Mouse (Mus musculus): ENCODE results near the gene Mtss1l. TPM values are rescaled to one million over a fixed set of nuclear protein-coding genes. Genes with fewer than 3 reads are reported as not detected.

Mtss1l gene
- polyA plus RNA-seq, 1 experiment from 2014 or later: 11.2 TPM

DNA sequence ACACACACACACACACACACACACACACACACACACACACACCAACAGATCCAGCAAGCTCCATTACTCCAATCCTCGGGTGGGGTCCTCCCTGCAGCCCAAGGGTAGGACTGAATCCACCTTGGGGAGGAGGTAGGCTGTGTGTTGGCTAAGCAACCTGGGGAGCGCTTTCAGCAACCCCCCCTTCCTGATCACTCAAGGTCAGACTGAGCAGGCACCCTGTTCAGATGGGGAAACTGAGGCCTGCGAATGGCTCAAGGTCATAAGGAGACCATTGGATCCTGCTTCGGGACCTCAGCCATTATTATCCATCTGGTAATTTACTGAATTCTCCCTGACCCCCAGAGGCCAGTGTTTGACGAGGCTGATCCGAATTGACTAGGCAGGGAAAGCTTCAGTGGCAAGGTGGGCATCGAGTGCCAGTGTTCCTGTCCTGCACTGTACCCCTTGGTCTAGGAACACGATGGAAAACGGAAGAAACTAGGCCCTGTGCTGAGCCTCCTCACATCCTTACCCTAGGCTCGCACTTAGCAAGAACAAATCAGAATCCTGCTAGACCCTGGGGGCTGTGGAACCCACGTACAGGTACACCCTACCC is 1.2 kb downstream of the Mtss1l start:
- 42% methylated on average over 11 of the region's 11 CpGs for WGBS
- no peaks in the 10 kb centered on the region for H3K27me3 ChIP-seq (ENCODE audit: control insufficient read depth, insufficient read depth, low read length)
- H3K4me3 ChIP-seq (ENCODE audit: low read length): peak overlapping the region; percentile 72
- H3K9me3 ChIP-seq (ENCODE audit: control insufficient read depth, low read length): no peaks in the 10 kb centered on the region
- peaks cover 9% of the 10 kb centered on the region for H3K36me3 ChIP-seq (ENCODE audit: control insufficient read depth, insufficient read depth, low read length)
- ATAC-seq (ENCODE audit: low FRiP score, low TSS enrichment): no peak
- peak overlapping the region; percentile 89 for H3K4me2 ChIP-seq (replicated peaks; ENCODE audit: low read depth, low read length)
- H3K27ac ChIP-seq (ENCODE audit: low read depth, low read length): 0 out of 2 replicates have a peak overlapping the region, but pooled peaks have one; percentile 14
- peaks cover 79% of the 10 kb centered on the region for H3K4me1 ChIP-seq (ENCODE audit: control insufficient read depth, insufficient read depth, low read length)
- peak overlapping the region; percentile 97 for H3K9ac ChIP-seq (ENCODE audit: low read depth, low read length)

DNA sequence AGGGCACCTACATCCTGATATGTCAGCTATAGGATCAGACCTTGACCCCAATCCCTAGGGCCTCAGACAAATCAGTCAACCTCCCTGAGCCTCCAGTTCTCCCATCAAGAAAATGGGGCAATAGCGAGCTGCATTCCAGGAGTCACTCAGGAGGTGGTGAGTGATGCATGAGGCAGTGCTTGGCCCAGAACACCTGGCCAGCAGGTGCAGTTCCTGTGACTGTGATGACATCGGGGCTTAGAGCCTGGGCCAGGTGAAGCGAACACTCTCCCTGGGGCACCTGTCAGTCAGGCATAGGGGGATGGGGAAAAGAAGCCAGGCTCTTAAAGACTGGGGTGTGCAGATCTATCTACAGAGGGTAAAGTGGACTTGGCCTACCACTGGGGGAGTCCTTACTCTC is 3.2 kb downstream of the Mtss1l start:
- no peak overlapping the region for H3K27ac ChIP-seq (ENCODE audit: low read depth, low read length)
- H3K4me1 ChIP-seq (ENCODE audit: control insufficient read depth, insufficient read depth, low read length): peaks cover 60% of the 10 kb centered on the region
- no peaks in the 10 kb centered on the region for H3K9me3 ChIP-seq (ENCODE audit: control insufficient read depth, low read length)
- H3K36me3 ChIP-seq (ENCODE audit: control insufficient read depth, insufficient read depth, low read length): peaks cover 29% of the 10 kb centered on the region
- no peak overlapping the region for H3K4me3 ChIP-seq (ENCODE audit: low read length)
- ATAC-seq (ENCODE audit: low FRiP score, low TSS enrichment): no peak
- WGBS: 73% methylated on average over 3 of the region's 3 CpGs
- no peaks in the 10 kb centered on the region for H3K27me3 ChIP-seq (ENCODE audit: control insufficient read depth, insufficient read depth, low read length)
- peak overlapping the region; percentile 28; the same call in 1 of the 2 replicates for H3K9ac ChIP-seq (ENCODE audit: low read depth, low read length)
- 0 out of 2 replicates have a peak overlapping the region, but pooled peaks have one; percentile 15 for H3K4me2 ChIP-seq (replicated peaks; ENCODE audit: low read depth, low read length)

DNA sequence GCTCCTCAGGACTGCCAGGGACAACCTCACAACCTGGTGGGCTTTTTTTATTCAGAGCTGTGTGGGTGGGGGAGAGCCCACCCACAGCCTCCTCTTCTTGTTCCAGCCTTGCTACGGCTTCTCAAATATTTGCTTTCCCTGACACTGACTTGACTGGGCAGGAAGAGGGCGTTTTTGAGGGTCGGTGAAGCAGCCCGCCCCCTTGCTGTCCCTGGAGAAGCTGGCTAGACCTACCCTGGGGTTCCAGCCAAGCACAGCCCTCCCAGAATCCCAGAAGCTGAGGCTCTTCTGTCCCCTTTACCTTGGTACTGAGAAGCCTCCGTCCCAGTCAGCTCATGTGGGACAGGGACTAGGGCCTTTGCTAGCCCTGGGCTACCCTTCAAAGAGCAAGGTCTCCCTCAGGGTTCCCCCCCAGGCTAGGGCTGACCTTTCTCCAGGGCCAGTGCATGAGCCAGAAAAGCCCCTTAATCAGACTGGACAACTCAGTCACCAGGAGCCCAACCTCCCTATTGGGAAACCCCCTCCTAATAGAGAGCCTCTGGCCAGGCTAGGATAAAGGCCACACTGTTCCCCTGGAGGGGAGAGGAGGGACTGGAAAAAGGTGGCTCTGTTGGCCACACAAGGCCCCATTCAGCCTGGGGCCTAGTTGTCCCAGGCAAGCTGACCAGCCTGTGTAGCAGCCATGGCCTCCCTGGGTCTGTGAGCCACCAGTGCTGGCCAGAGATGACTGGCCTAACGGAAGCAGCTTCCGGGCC is 4.0 kb downstream of the Mtss1l start:
- ATAC-seq (ENCODE audit: low FRiP score, low TSS enrichment): no peak
- Histone ChIP-seq H3K4me3 (ENCODE audit: low read length) (no peak overlapping the region), H3K27me3 (ENCODE audit: control insufficient read depth, insufficient read depth, low read length) (no peaks in the 10 kb centered on the region), H3K9ac (ENCODE audit: low read depth, low read length) (0 out of 2 replicates have a peak overlapping the region, but pooled peaks have one; percentile 20), H3K36me3 (ENCODE audit: control insufficient read depth, insufficient read depth, low read length) (peaks cover 36% of the 10 kb centered on the region), H3K27ac (ENCODE audit: low read depth, low read length) (peak overlapping the region; percentile 48; the same call in 1 of the 2 replicates), H3K4me1 (ENCODE audit: control insufficient read depth, insufficient read depth, low read length) (peaks cover 52% of the 10 kb centered on the region), H3K9me3 (ENCODE audit: control insufficient read depth, low read length) (no peaks in the 10 kb centered on the region), H3K4me2 (replicated peaks; ENCODE audit: low read depth, low read length) (no peak overlapping the region)
- 39% methylated on average over 7 of the region's 7 CpGs for WGBS

DNA sequence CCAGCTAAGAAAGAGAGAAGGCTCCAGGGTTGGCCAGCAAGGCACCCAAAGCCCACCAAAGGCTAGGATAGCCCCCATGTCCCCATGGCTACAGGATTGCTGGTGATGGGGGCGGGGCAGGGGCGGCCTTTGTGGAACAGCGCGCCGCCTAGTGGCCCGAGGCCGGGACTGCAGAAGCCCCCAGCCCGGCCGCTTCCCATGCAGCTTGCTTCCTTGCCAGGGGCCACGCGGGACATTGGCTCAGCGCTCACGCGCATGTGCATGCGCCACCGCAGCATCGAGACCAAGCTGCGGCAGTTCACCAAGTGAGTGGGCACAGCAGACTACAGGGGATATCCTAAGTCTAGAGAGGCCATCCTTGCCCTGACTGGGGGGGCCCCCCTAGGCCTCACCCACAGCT is 5.6 kb downstream of the Mtss1l start:
- Histone ChIP-seq H3K9me3 (ENCODE audit: control insufficient read depth, low read length) (no peaks in the 10 kb centered on the region), H3K9ac (ENCODE audit: low read depth, low read length) (no peak overlapping the region), H3K36me3 (ENCODE audit: control insufficient read depth, insufficient read depth, low read length) (peaks cover 51% of the 10 kb centered on the region), H3K4me1 (ENCODE audit: control insufficient read depth, insufficient read depth, low read length) (peaks cover 45% of the 10 kb centered on the region), H3K4me3 (ENCODE audit: low read length) (no peak overlapping the region), H3K4me2 (replicated peaks; ENCODE audit: low read depth, low read length) (no peak overlapping the region), H3K27me3 (ENCODE audit: control insufficient read depth, insufficient read depth, low read length) (no peaks in the 10 kb centered on the region), H3K27ac (ENCODE audit: low read depth, low read length) (no peak overlapping the region)
- WGBS: 18% methylated on average over 18 of the region's 18 CpGs
- peak; percentile 17; the same call in 1 of the 2 replicates for ATAC-seq (ENCODE audit: low FRiP score, low TSS enrichment)

- Histone ChIP-seq H3K4me2 (replicated peaks; ENCODE audit: low read depth, low read length) (no peak overlapping the region), H3K9ac (ENCODE audit: low read depth, low read length) (no peak overlapping the region), H3K9me3 (ENCODE audit: control insufficient read depth, low read length) (no peaks in the 10 kb centered on the region), H3K4me3 (ENCODE audit: low read length) (no peak overlapping the region), H3K27ac (ENCODE audit: low read depth, low read length) (no peak overlapping the region), H3K4me1 (ENCODE audit: control insufficient read depth, insufficient read depth, low read length) (peaks cover 9% of the 10 kb centered on the region; the same call in 1 of the 2 replicates), H3K36me3 (ENCODE audit: control insufficient read depth, insufficient read depth, low read length) (peaks cover 87% of the 10 kb centered on the region), H3K27me3 (ENCODE audit: control insufficient read depth, insufficient read depth, low read length) (no peaks in the 10 kb centered on the region)
- 94% methylated on average over 8 of the region's 8 CpGs for WGBS
- no peak for ATAC-seq (ENCODE audit: low FRiP score, low TSS enrichment)
Observed at GRCm38 (mm10) chr8:110731346-110731859, 10.1 kb downstream of the Mtss1l start.

GRCm38 (mm10) chr8:110733036-110733435 is 11.8 kb downstream of the Mtss1l start:
- Histone ChIP-seq H3K9me3 (ENCODE audit: control insufficient read depth, low read length) (no peaks in the 10 kb centered on the region), H3K4me3 (ENCODE audit: low read length) (no peak overlapping the region), H3K27ac (ENCODE audit: low read depth, low read length) (no peak overlapping the region), H3K27me3 (ENCODE audit: control insufficient read depth, insufficient read depth, low read length) (no peaks in the 10 kb centered on the region), H3K4me2 (replicated peaks; ENCODE audit: low read depth, low read length) (no peak overlapping the region), H3K9ac (ENCODE audit: low read depth, low read length) (no peak overlapping the region), H3K36me3 (ENCODE audit: control insufficient read depth, insufficient read depth, low read length) (peaks cover 90% of the 10 kb centered on the region), H3K4me1 (ENCODE audit: control insufficient read depth, insufficient read depth, low read length) (no peaks in the 10 kb centered on the region)
- WGBS: 93% methylated on average over 8 of the region's 8 CpGs
- no peak for ATAC-seq (ENCODE audit: low FRiP score, low TSS enrichment)

DNA sequence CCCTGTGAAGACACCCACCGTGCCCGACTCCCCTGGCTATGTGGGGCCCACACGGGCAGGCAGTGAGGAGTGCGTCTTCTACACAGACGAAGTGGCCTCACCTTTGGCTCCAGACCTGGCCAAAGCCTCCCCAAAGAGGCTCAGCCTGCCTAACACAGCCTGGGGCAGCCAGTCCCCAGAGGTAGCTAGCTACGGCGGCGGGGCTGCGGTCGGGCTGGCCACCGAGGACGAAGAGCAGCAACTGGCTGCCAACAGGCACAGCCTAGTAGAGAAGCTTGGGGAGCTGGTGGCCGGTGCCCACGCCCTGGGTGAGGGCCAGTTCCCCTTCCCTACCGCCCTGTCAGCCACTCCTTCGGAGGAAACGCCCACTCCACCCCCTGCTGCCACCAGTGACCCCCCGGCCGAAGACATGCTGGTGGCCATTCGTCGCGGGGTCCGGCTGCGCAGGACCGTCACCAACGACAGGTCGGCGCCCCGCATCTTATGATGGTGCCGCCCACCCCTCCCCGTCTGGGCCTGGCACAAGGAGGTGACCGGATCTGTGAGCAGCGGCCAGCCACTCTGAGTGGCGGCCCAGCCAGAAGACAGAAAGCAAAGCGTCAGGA is 17.4 kb downstream of the Mtss1l start:
- H3K9me3 ChIP-seq (ENCODE audit: control insufficient read depth, low read length): no peaks in the 10 kb centered on the region
- WGBS: 90% methylated on average over 33 of the region's 35 CpGs
- H3K4me1 ChIP-seq (ENCODE audit: control insufficient read depth, insufficient read depth, low read length): no peaks in the 10 kb centered on the region
- H3K4me2 ChIP-seq (replicated peaks; ENCODE audit: low read depth, low read length): no peak overlapping the region
- peaks cover 68% of the 10 kb centered on the region for H3K36me3 ChIP-seq (ENCODE audit: control insufficient read depth, insufficient read depth, low read length)
- no peaks in the 10 kb centered on the region for H3K27me3 ChIP-seq (ENCODE audit: control insufficient read depth, insufficient read depth, low read length)
- ATAC-seq (ENCODE audit: low FRiP score, low TSS enrichment): no peak
- H3K4me3 ChIP-seq (ENCODE audit: low read length): no peak overlapping the region
- no peak overlapping the region for H3K27ac ChIP-seq (ENCODE audit: low read depth, low read length)
- H3K9ac ChIP-seq (ENCODE audit: low read depth, low read length): no peak overlapping the region

DNA sequence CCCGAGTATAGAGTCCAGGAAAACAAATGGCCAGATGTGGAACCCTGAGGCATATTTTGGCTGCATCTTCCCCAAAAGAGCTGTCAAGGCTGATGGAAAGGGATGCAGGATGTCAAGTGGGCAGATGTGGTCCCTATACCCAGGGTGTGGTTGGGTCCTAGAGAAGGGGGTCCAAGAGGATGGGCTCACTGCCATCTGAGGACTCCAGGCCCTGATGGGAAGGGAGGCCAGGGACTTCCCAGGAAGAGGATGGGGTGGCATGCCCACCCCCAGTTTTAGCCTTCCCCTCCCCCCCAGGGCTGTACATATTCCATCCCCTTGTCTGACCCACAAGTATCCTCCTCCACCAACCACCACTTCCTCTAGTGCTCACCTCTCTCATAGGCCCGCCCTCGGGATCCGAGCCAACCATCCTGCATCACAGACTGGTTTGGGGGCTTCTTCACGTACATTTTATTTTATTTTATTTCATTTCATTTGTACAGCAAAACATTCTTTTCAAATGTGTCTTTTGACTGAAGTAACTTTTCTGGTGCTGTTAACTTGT is 19.4 kb downstream of the Mtss1l start:
- Histone ChIP-seq H3K9ac (ENCODE audit: low read depth, low read length) (no peak overlapping the region), H3K4me3 (ENCODE audit: low read length) (no peak overlapping the region), H3K9me3 (ENCODE audit: control insufficient read depth, low read length) (no peaks in the 10 kb centered on the region), H3K36me3 (ENCODE audit: control insufficient read depth, insufficient read depth, low read length) (peaks cover 50% of the 10 kb centered on the region), H3K4me2 (replicated peaks; ENCODE audit: low read depth, low read length) (no peak overlapping the region), H3K27ac (ENCODE audit: low read depth, low read length) (no peak overlapping the region), H3K4me1 (ENCODE audit: control insufficient read depth, insufficient read depth, low read length) (no peaks in the 10 kb centered on the region), H3K27me3 (ENCODE audit: control insufficient read depth, insufficient read depth, low read length) (no peaks in the 10 kb centered on the region)
- WGBS: 89% methylated on average over 5 of the region's 5 CpGs
- ATAC-seq (ENCODE audit: low FRiP score, low TSS enrichment): no peak

Measured in kidney, embryonic 14.5 days (tissue).